Mouse (Mus musculus) thymus, postnatal 10 days (tissue): ENCODE results near the gene H2-M9.

Experiments used
- DNase-seq, 2 experiments: peaks; one replicate each; pipeline ENCODE4 v3.0.0; 2021; ENCODE audit warnings: low spot score in 2 of 2

The H2-M9 gene

DNA sequence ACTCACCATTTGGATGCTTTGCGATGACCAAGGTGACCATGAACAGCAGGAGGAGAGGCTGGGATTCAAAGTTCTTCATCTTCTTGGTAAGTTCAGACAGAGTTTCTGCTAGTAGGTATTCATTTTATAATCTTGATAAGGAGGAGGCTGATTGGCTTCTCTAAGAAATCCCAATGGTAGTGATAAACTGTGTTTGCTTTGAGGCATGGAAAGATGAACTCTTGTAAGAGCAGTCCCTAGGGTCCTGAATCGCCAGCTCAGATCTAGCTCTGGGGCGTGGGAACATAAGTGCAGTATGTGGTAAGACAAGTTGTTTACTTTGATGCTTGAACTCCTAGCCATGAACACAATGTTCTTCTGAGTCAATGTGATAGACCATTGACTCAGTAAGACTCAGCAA lies at the start of gene H2-M9:
Gene H2-M9 (minus strand): TSS at position 101 of the 400 bp plus-strand sequence.
- DNase-seq = no peak

DNA sequence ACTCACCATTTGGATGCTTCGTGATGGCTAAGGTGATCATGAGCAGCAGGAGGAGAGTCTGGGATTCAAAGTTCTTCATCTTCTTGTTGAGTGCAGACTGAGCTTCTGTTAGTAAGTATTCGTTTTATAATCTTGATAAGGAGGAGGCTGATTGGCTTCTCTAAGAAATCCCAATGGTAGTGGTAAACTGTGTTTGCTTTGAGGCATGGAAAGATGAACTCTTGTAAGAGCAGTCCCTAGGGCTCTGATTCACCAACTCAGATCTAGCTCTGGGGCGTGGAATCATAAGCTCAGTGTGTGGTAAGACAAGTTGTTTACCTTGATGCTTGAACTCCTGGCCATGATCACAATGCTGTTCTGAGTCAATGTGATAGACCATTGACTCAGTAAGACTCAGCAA lies 29.7 kb upstream of the H2-M9 start, which contains the start of gene H2-M1:
Gene H2-M1 (minus strand): TSS at position 101 of the 400 bp plus-strand sequence.
- DNase-seq = no peak
